Mouse (Mus musculus) lung, adult 18-20 months (tissue): ENCODE data around the gene Pik3c2b.
A peak's percentile ranks its signal among the peaks of the same experiment; 100 is the strongest.

Experiments
- DNase-seq, 2 experiments: peaks; one replicate each; pipeline ENCODE4 v3.0.0; 2022; ENCODE audit warnings: mixed read lengths in 2 of 2

Pik3c2b gene

DNA sequence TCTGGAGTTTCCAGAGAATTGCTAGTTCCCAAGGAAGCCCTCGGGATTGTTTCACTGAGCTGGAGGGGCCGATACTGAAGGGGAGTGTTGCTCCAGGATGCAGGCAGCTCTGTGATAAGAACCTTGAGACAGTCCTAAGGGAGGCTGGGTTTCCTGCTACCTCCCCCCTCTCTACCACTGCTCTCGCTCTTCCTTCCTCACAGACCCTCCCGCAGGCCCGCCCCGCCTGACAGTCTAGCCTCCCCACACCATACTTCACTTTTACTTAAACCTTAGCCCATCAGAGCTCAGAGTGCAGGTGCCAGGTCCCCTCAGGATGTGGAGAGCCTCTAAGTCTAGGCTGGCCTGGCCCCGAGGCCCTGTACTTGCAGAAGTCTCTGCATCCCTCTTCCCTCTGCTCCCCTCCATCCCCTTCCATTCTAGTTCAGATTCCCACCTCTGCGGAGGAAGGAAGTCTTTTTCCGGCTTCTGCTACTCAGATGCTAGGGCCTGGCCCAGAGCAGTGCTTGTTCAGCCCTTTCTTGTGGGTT lies 27.9 kb downstream of the Pik3c2b start:
- DNase-seq, result peak in 1 of 2 experiments; percentile 46

- DNase-seq, result no peak
Measured at GRCm38 (mm10) chr1:133074541-133074940, 29.1 kb downstream of the Pik3c2b start.

DNA sequence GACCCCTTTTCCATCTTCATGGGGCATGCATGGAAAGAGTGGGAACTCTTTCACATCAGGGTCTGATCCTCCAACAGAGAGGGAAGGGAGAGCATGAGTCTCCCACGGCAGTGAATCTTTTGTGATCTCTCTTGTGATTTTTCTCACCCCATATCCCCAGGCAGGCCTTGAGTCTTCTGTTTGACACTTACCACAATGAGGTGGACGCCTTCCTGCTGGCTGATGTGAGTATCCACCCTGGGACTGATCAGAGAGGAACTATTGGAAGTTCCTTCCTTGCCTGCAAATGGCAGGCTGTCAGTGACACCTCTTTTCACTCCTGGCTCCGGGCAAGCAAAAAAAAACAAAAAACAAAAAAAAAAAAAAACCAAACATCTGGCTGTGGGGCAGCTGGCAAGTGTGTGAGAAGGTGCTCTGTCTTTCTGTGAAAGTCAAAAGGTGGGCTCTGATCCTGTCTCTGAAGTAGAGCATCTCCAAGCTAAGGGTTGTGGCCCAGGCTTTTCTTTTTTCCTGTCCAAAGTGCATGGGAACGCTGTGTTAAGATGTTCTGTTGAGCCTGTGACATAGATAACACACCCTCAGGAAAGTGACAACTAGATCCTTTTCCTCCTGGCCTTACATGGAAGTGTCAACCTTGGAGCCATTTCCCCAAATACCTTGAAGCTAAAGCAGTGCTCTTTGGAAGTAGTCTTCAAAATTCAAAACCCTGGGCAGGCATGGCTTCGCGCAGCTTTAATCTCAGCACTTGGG lies 30.4 kb downstream of the Pik3c2b start:
- DNase-seq, result no peak

- DNase-seq, result peak; percentile 66 to 79
Measured at GRCm38 (mm10) chr1:133076681-133077514, 31.4 kb downstream of the Pik3c2b start.

DNA sequence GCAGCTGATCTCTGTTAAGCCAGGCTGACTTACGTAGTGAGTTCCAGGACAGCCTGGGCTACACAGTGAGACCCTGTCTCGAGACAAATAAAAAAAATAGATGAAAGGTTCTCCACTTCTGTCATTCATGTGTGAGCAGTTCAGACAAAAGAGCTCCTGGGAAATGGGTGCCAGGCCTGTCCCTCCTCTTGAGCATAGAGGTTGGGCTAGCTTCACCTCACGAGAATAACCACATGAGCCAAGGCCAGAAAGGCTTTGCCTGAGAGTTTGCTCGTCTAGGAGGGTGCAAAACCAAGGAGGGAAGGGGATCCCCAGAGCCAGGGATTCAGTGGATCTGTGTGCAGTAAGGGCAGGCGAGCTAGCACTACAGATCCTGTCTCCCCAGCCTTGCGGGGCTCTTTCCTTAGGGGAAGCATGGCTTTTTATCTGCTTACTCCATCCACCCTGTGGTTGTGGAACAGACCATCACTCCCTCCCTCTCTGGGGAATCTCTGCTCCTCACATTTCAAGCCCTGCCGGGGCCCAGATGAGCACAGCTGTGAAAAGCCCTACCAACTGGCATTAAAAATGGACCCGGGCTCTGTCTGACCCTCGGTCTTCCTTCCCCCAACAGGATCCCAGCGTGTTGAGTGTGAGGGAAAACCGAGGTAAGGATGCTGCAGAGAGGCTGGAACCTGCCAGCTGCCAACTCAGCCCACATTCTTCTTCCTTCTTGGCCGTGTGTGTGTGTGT lies 32.3 kb downstream of the Pik3c2b start:
- DNase-seq, result no peak

DNA sequence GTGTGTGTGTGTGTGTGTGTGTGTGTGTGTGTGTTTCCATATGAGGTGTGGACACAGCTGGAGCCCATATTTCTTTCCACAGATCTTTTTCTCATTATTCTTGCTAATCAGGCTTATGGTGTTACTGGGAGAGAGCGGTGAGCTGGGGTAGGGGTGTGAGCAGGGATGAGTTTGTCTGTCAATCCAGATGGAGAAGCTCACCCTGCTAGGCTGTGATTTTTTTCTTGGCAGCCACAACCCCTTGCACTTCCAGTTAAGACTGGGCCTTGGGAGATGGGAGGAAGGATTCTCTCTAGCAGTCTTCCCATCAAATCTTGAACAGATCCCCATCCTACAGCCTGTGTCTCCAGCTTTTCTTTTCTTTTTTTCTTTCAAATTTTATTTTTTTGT lies 32.9 kb downstream of the Pik3c2b start:
- no peak for DNase-seq

DNA sequence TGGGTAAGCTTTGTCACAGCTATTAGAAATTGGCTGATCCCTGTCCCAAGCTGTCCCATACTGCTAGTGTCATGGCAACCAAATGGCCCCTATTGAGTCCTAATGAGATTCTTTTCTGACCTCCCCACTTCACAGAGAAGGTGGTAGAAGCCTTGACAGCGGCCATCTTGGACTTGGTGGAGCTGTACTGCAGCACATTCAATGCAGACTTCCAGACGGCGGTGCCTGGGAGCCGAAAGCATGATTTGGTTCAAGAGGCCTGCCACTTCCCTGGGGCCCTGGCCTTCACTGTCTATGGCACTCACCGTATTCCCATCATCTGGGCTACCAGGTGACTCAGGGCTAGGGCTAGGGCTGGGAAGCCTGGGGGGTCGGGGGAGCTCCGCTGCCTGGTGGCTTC lies 34.0 kb downstream of the Pik3c2b start:
- no peak for DNase-seq

GRCm38 (mm10) chr1:133080079-133080561 lies 34.7 kb downstream of the Pik3c2b start:
- no peak for DNase-seq

DNA sequence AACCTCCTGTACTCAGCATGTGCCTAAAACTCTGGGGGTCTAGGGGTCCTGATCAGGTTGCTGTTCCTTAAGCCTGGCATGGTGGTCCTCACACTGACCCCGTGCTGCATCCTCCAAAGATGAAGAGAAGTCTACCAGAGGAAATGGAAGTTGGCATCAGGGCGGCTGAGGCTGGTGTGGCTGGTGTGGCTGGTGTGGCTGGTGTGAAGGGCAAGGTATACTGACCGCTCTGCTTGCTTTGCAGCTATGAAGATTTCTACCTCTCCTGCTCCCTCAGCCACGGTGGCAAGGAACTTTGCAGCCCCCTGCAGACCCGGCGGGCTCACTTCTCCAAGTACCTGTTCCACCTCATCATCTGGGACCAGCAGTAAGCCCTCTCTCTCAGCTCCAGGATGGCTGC lies 35.2 kb downstream of the Pik3c2b start:
- no peak for DNase-seq

- DNase-seq, result no peak
Measured at GRCm38 (mm10) chr1:133083003-133083546, 37.6 kb downstream of the Pik3c2b start.

GRCm38 (mm10) chr1:133083942-133084625 lies 38.6 kb downstream of the Pik3c2b start:
- peak; percentile 82 to 88 for DNase-seq

DNA sequence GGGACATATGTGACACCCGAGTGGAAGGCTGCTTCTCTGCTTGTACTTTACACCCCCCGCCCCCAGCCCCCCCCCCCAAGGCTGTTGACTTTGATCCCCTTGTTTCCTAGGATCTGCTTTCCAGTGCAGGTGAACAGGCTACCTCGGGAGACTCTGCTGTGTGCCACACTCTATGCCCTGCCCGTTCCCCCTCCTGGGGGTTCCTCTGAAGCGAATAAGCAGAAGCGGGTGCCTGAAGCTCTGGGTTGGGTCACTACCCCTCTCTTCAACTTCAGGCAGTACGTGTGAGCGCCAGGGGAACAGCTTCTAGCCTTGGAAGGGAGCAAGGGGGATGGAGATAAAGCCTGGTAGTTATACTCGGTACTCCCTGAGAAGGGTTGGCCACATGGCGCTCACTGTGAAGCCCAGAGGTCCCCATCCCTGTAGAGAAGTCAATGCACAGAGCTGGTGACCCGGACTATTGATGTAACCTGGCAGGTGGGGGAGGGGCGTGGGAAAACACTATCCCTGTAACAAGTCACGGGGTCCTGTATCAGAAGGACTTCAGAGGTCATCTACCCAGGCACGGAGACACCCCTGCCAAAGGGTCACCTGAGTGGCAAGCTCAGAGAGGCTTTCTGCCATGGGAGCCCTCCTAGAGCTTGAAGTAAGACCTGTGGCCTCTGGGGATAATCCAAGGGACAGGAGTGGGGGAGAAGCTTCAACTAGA lies 39.4 kb downstream of the Pik3c2b start:
- DNase-seq, result no peak

DNA sequence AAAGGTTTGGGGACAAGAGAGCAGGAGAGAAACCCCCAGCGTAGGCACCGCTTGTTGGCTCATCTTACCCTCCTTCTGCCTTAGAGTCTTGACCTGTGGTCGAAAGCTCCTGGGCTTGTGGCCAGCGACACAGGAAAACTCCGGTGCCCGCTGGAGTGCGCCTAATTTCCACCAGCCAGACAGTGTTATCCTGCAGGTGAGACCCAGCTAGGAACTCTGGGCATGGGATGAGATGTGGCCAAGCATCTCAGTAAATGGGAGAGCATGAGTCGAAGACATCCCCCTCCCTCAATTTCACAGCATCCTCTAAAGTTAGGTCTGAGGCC lies 39.9 kb downstream of the Pik3c2b start:
- DNase-seq, result peak in 1 of 2 experiments; percentile 50

DNA sequence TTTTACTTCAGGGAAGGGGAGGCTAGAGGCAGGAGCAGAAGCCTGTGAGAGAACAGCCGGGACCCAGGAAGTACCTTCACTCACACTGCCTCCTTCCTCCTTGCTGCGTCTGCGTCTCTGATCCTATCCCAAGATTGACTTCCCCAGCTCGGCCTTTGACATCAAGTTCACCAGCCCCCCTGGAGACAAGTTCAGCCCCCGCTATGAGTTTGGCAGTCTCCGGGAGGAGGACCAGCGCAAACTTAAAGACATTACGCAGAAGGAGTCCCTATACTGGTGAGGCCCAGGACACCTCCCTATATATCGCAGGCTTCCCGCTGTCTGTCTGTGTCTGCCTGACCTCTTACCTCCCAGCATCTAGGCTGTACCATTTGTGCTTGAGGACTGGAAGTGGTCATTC lies 41.3 kb downstream of the Pik3c2b start:
- DNase-seq, result no peak

DNA sequence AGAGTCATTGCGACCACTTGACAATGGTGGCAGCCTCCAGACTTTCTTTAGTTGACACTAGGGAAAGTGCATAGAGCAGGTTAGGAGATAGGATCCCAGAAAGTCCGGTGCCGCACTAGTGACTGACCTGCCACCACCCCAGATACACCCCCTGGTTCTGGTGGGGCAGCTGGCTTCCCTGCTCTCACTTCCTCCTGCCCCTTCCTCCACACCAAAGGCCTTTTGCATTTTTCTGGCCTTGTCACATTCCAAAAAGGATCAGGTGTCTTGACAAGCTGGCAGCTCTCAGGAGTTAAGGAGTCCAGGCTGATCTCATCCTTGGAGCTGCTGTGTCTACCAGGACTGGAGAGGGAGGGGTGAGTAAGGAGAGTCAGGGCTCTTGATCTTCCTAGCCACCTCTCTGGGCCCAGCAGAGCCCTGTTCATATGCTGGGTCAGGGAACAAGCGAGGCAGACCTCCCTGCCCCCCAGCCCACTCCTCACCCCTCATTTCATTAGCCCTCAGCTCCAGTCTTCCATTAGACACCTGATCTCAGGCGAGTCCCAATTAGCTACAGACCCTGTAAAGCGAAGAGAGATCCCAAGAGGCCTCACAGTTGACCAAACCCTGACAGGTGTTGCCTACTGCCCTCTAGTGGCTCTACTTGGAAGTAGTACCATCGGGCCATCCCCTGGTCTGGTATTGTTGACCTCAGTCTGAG lies 41.9 kb downstream of the Pik3c2b start:
- DNase-seq, result peak; percentile 64 to 79

GRCm38 (mm10) chr1:133088196-133088595 lies 42.7 kb downstream of the Pik3c2b start:
- DNase-seq, result no peak

DNA sequence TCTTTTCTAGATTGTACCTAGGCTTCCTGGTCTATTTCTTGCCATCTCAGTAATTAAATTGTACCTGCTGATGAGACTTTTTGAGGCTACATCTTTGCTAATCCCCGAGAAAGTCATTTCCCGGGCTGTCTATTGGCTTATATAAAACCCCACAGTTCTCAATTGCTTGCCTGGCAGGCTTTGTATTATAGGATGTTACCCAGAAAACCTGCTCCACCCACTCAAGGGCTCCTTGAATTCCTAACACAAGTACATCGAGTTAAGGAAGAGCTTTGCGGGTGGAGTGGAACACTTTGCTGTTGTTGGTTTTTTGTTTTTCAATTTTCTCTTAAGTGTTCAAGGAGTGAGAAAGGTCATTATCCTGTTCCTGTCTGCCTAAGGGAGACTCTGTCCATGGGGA lies 43.9 kb downstream of the Pik3c2b start:
- DNase-seq, result peak in 1 of 2 experiments; percentile 75

- peak; percentile 92 to 95 for DNase-seq
Measured at GRCm38 (mm10) chr1:133090641-133091040, 45.2 kb downstream of the Pik3c2b start.

GRCm38 (mm10) chr1:133091483-133091882 lies 46.0 kb downstream of the Pik3c2b start:
- DNase-seq, result peak; percentile 85 to 92

DNA sequence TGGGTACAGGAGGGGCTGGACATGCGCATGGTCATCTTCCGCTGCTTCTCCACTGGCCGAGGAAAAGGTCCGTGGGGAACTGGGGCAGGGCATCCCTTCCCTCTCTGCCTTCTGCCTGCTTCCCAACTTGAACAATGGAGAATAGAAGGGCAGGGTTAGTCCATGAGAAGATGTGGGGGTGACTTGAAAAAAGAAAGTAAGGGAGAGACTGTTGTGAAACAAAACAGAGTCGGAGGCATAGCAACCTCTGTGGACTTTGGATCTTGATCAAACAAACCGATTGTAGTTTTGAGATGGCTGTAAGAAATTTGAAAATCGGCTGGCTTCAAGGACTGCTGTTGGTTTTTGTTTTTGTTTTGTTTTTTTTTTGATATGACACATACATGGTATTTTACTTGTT lies 48.3 kb downstream of the Pik3c2b start:
- DNase-seq, result no peak
